Mouse (Mus musculus) MEL (cell line): ENCODE measurements around the gene Clic4. TPM values are rescaled to one million over a fixed set of nuclear protein-coding genes. Genes with fewer than 3 reads are reported as not detected.

Experiments
- DNase-seq: peaks from one replicate; pipeline ENCODE4 v3.0.0; 2011; ENCODE audit warnings: low read depth, low spot score
- H3K27ac ChIP-seq: 2 replicates; pipeline ENCODE4 v1.5.1; 2012; ENCODE audit warnings: low read depth, mild to moderate bottlenecking, control low read depth, low read length, moderate library complexity; ENCODE audit not compliant: control insufficient read depth
- H3K27me3 ChIP-seq, 2 experiments: fragments of 150-350 bp in 1 of 2; sonication (generic) in 1 of 2; 2 replicates each; pipeline ENCODE4 v1.6.1; 2012; ENCODE audit warnings: low read length in 2 of 2, mild to moderate bottlenecking in 2 of 2, improper control_type of control experiment in 1 of 2, moderate library complexity in 1 of 2; ENCODE audit not compliant: insufficient read depth in 2 of 2, control insufficient read depth in 1 of 2
- H3K36me3 ChIP-seq, 2 experiments: 2 replicates each; pipeline ENCODE4 v1.6.1; 2012 to 2014; ENCODE audit warnings: low read length in 2 of 2, improper control_type of control experiment in 1 of 2, inconsistent platforms in 1 of 2, mild to moderate bottlenecking in 1 of 2; ENCODE audit not compliant: insufficient read depth in 2 of 2, control insufficient read depth in 1 of 2
- H3K4me1 ChIP-seq, 2 experiments: fragments of 150-350 bp in 1 of 2; sonication (generic) in 1 of 2; 2 replicates each; pipeline ENCODE4 v1.6.1; 2012; ENCODE audit warnings: low read length in 2 of 2, improper control_type of control experiment in 1 of 2, mild to moderate bottlenecking in 1 of 2; ENCODE audit not compliant: insufficient read depth in 2 of 2, control insufficient read depth in 1 of 2
- H3K4me3 ChIP-seq, 2 experiments: fragments of 150-350 bp in 1 of 2; sonication (generic) in 1 of 2; 2 replicates each; pipeline ENCODE4 v1.5.1; 2012; ENCODE audit warnings: low read depth in 2 of 2, low read length in 2 of 2, mild to moderate bottlenecking in 2 of 2, moderate library complexity in 2 of 2, control low read depth in 1 of 2, improper control_type of control experiment in 1 of 2; ENCODE audit not compliant: control insufficient read depth in 1 of 2, insufficient read depth in 1 of 2
- H3K79me2 ChIP-seq: 2 replicates; pipeline ENCODE4 v1.6.1; 2012; ENCODE audit warnings: mild to moderate bottlenecking, low read length, moderate library complexity; ENCODE audit not compliant: control insufficient read depth, poor library complexity, insufficient read depth
- H3K9ac ChIP-seq: 2 replicates; pipeline ENCODE4 v1.6.1; 2012; ENCODE audit warnings: low read depth, mild to moderate bottlenecking, control low read depth, low read length, moderate library complexity; ENCODE audit not compliant: control insufficient read depth, poor library complexity, severe bottlenecking
- H3K9me3 ChIP-seq: fragments of 150-350 bp; sonication (generic); replicated peaks from 2 replicates; pipeline ENCODE4 v1.6.1; 2012; ENCODE audit warnings: mild to moderate bottlenecking, low read length, improper control_type of control experiment, moderate library complexity; ENCODE audit not compliant: insufficient read depth
- BHLHE40 ChIP-seq: IDR thresholded peaks from 2 replicates; pipeline ENCODE4 v1.6.1; 2012; ENCODE audit warnings: low read depth, mild to moderate bottlenecking, inconsistent platforms, low read length, improper control_type of control experiment, borderline replicate concordance
- CHD1 ChIP-seq: IDR thresholded peaks from 2 replicates; pipeline ENCODE4 v1.6.1; 2012; ENCODE audit warnings: low read depth, mild to moderate bottlenecking, inconsistent platforms, low read length, improper control_type of control experiment
- CHD2 ChIP-seq: IDR thresholded peaks from 2 replicates; pipeline ENCODE4 v1.6.1; 2011; ENCODE audit warnings: low read length, improper control_type of control experiment
- CTCF ChIP-seq, 3 experiments: IDR thresholded peaks in 2 of 3; conservative IDR thresholded peaks in 1 of 3; 2 replicates each; pipeline ENCODE4 v1.5.1; 2011 to 2012; ENCODE audit warnings: low read length in 3 of 3, low read depth in 2 of 3, mild to moderate bottlenecking in 2 of 3, improper control_type of control experiment in 1 of 3, inconsistent platforms in 1 of 3, mixed read lengths in 1 of 3, moderate library complexity in 1 of 3; ENCODE audit not compliant: control insufficient read depth in 1 of 3, insufficient read depth in 1 of 3, poor library complexity in 1 of 3, severe bottlenecking in 1 of 3
- ELF1 ChIP-seq: IDR thresholded peaks from 2 replicates; pipeline ENCODE4 v1.6.1; 2014; ENCODE audit warnings: low read depth, mild to moderate bottlenecking, inconsistent platforms, low read length, improper control_type of control experiment, moderate library complexity
- EP300 ChIP-seq, 2 experiments: IDR thresholded peaks; 2 replicates each; pipeline ENCODE4 v1.6.1; 2011; ENCODE audit warnings: improper control_type of control experiment in 2 of 2, low read length in 2 of 2, low read depth in 1 of 2, mild to moderate bottlenecking in 1 of 2
- ETS1 ChIP-seq: IDR thresholded peaks from 2 replicates; pipeline ENCODE4 v1.6.1; 2012; ENCODE audit warnings: low read depth, mild to moderate bottlenecking, inconsistent platforms, low read length, improper control_type of control experiment, moderate library complexity
- JUND ChIP-seq: IDR thresholded peaks from 2 replicates; pipeline ENCODE4 v1.6.1; 2011; ENCODE audit warnings: low read depth, mild to moderate bottlenecking, improper control_type of control experiment, low read length
- MAX ChIP-seq: IDR thresholded peaks from 2 replicates; pipeline ENCODE4 v1.6.1; 2011; ENCODE audit warnings: low read length, improper control_type of control experiment
- MAZ ChIP-seq: IDR thresholded peaks from 2 replicates; pipeline ENCODE4 v1.6.1; 2012; ENCODE audit warnings: low read depth, mild to moderate bottlenecking, inconsistent platforms, low read length, improper control_type of control experiment
- MEF2A ChIP-seq: IDR thresholded peaks from 2 replicates; pipeline ENCODE4 v1.6.1; 2014; ENCODE audit warnings: low read depth, mild to moderate bottlenecking, inconsistent platforms, low read length, improper control_type of control experiment; ENCODE audit not compliant: poor library complexity, insufficient replicate concordance, severe bottlenecking; ENCODE audit errors: extremely low read depth
- MYB ChIP-seq: IDR thresholded peaks from 2 replicates; pipeline ENCODE4 v1.6.1; 2011; ENCODE audit warnings: mild to moderate bottlenecking, low read depth, low read length, improper control_type of control experiment
- POLR2AphosphoS2 ChIP-seq: IDR thresholded peaks from 2 replicates; pipeline ENCODE4 v1.6.1; 2011; ENCODE audit warnings: low read length, improper control_type of control experiment
- POLR2AphosphoS5 ChIP-seq: IDR thresholded peaks from 2 replicates; pipeline ENCODE4 v1.6.1; 2012; ENCODE audit warnings: low read depth, borderline replicate concordance, mild to moderate bottlenecking, inconsistent platforms, low read length, moderate library complexity, mixed read lengths
- RAD21 ChIP-seq: IDR thresholded peaks from 2 replicates; pipeline ENCODE4 v1.6.1; 2011; ENCODE audit warnings: mild to moderate bottlenecking, low read depth, low read length, improper control_type of control experiment
- RCOR1 ChIP-seq: IDR thresholded peaks from 2 replicates; pipeline ENCODE4 v1.6.1; 2012; ENCODE audit warnings: low read depth, mild to moderate bottlenecking, inconsistent platforms, low read length, improper control_type of control experiment
- TBP ChIP-seq: IDR thresholded peaks from 2 replicates; pipeline ENCODE4 v1.8.0; 2011; ENCODE audit warnings: low read depth, low read length, improper control_type of control experiment
- UBTF ChIP-seq: IDR thresholded peaks from 2 replicates; pipeline ENCODE4 v1.6.1; 2012; ENCODE audit warnings: low read depth, mild to moderate bottlenecking, inconsistent platforms, low read length, improper control_type of control experiment, moderate library complexity, borderline replicate concordance; ENCODE audit not compliant: insufficient read depth
- USF2 ChIP-seq, 2 experiments: IDR thresholded peaks; 2 replicates each; pipeline ENCODE4 v1.6.1; 2011 to 2012; ENCODE audit warnings: improper control_type of control experiment in 2 of 2, low read length in 2 of 2, borderline replicate concordance in 1 of 2, inconsistent platforms in 1 of 2, low read depth in 1 of 2, mild to moderate bottlenecking in 1 of 2; ENCODE audit not compliant: insufficient read depth in 1 of 2
- polyA plus RNA-seq, 2 experiments: library from polyadenylated mRNA; stranded (reverse) in 1 of 2; unstranded in 1 of 2; fragments of >175 nt in 1 of 2; fragments of >200 nt in 1 of 2; gene quantifications; 2 replicates each; pipeline versions ENCODE4 v1.2.1 to v1.2.4; 2012; ENCODE audit warnings: low replicate concordance in 2 of 2, low read depth in 1 of 2; ENCODE audit not compliant: insufficient read length in 2 of 2, insufficient read depth in 1 of 2, missing spikeins in 1 of 2
- total RNA-seq: library from RNA; depleted of rRNA; stranded (reverse); fragments of 300-350 nt; gene quantifications from 2 replicates; pipeline ENCODE4 v1.2.3, GENCODE M21; 2012

Clic4 gene
- total and polyA plus RNA-seq, 3 experiments: 32.9 to 274 (median 83.8) TPM

- Histone ChIP-seq H3K4me1 (peaks cover 0 to 2% of the 10 kb centered on the region in 2 experiments; a peak in 1 of 4 replicates), H3K4me3 (no peak overlapping the region), H3K36me3 (no peaks in the 10 kb centered on the region; a peak in 1 of 4 replicates), H3K9ac (no peak overlapping the region), H3K79me2 (no peaks in the 10 kb centered on the region), H3K27me3 (no peaks in the 10 kb centered on the region), H3K9me3 (no peaks in the 10 kb centered on the region), H3K27ac (no peak overlapping the region)
- TF ChIP-seq MYB (no peak), MAX (no peak), BHLHE40 (no peak)
- no peak for DNase-seq
Measured at GRCm38 (mm10) chr4:135306533-135306932, 33.9 kb upstream of the Clic4 start.

GRCm38 (mm10) chr4:135302261-135302660, 29.6 kb upstream of the Clic4 start:
- H3K36me3 ChIP-seq: peaks cover 0 to 7% of the 10 kb centered on the region in 2 experiments; a peak in 2 of 4 replicates
- H3K4me1 ChIP-seq: peaks cover 3 to 21% of the 10 kb centered on the region in 2 experiments
- H3K9ac ChIP-seq: no peak overlapping the region
- no peaks in the 10 kb centered on the region for H3K9me3 ChIP-seq
- no peak overlapping the region for H3K27ac ChIP-seq
- H3K4me3 ChIP-seq: no peak overlapping the region
- TF ChIP-seq JUND: no peak
- no peak for TF ChIP-seq USF2 (IDR thresholded peaks at IDR 0.05; ENCODE audit: borderline replicate concordance in 1 of 2, insufficient read depth in 1 of 2, low read depth in 1 of 2, low read length in 2 of 2)
- no peak for TF ChIP-seq POLR2AphosphoS2
- TF ChIP-seq CTCF (IDR thresholded peaks at IDR 0.05 in 2 of 3, conservative IDR thresholded peaks at IDR 0.05 in 1 of 3; ENCODE audit: control insufficient read depth in 1 of 3, insufficient read depth in 1 of 3, low read depth in 2 of 3, low read length in 3 of 3, poor library complexity in 1 of 3, severe bottlenecking in 1 of 3): no peak
- TF ChIP-seq UBTF: no peak
- TF ChIP-seq RAD21: no peak
- no peak for TF ChIP-seq ETS1
- TF ChIP-seq EP300 (IDR thresholded peaks at IDR 0.05; ENCODE audit: low read depth in 1 of 2, low read length in 2 of 2): no peak
- no peak for TF ChIP-seq MAX
- TF ChIP-seq TBP: no peak
- TF ChIP-seq ELF1: no peak
- H3K79me2 ChIP-seq: no peaks in the 10 kb centered on the region
- DNase-seq: no peak
- no peaks in the 10 kb centered on the region for H3K27me3 ChIP-seq

GRCm38 (mm10) chr4:135301166-135301565, 28.6 kb upstream of the Clic4 start:
- H3K9ac ChIP-seq: no peak overlapping the region
- H3K36me3 ChIP-seq: peaks cover 0 to 7% of the 10 kb centered on the region in 2 experiments; a peak in 2 of 4 replicates
- no peaks in the 10 kb centered on the region for H3K27me3 ChIP-seq
- H3K4me1 ChIP-seq: peaks cover 3 to 19% of the 10 kb centered on the region in 2 experiments
- no peaks in the 10 kb centered on the region for H3K79me2 ChIP-seq
- H3K27ac ChIP-seq: no peak overlapping the region
- no peak for DNase-seq
- no peaks in the 10 kb centered on the region for H3K9me3 ChIP-seq
- H3K4me3 ChIP-seq: no peak overlapping the region
- TF ChIP-seq ETS1: no peak
- TF ChIP-seq RCOR1: no peak
- TF ChIP-seq MYB: no peak
- no peak for TF ChIP-seq USF2 (IDR thresholded peaks at IDR 0.05; ENCODE audit: borderline replicate concordance in 1 of 2, insufficient read depth in 1 of 2, low read depth in 1 of 2, low read length in 2 of 2)
- TF ChIP-seq CHD2: no peak
- TF ChIP-seq POLR2AphosphoS2: no peak
- TF ChIP-seq MAZ: no peak
- TF ChIP-seq POLR2AphosphoS5: no peak
- TF ChIP-seq EP300 (IDR thresholded peaks at IDR 0.05; ENCODE audit: low read depth in 1 of 2, low read length in 2 of 2): no peak
- TF ChIP-seq MEF2A: no peak
- no peak for TF ChIP-seq CHD1
